Mouse (Mus musculus) cortical plate, adult 2 months (tissue): ENCODE results near the gene Rbm11.

Experiments
- CTCF ChIP-seq: fragments of 200-500 bp; IDR thresholded peaks from 2 replicates; pipeline ENCODE4 v1.5.1; 2011; ENCODE audit warnings: mild to moderate bottlenecking, control low read depth, low read length; ENCODE audit not compliant: insufficient read depth; ENCODE audit errors: extremely low read depth
- POLR2A ChIP-seq: fragments of 200-500 bp; IDR thresholded peaks from 2 replicates; pipeline ENCODE4 v1.6.1; 2011; ENCODE audit warnings: mild to moderate bottlenecking, low read length, control low read depth; ENCODE audit not compliant: insufficient read depth; ENCODE audit errors: extremely low read depth

DNA sequence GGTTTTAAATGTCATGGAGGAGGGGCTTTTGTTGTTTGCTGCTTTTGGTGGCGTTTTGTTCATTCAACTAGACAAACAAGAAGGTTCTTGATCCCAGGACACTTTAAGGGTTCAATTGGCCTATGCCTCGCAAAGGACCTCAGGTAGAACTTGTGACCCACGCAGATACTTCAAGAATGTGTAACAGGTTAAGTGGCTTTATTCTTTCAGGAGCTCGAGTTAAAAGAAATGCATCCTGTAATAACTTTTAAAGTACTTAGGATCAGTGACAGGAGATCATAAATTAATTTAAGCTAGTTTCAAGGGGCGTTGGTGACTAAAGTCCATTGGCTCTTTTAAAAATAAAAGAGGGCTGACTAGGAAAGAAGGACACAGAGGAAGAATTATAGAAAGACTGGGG, 10.4 kb upstream of the Rbm11 start:
- no peak for TF ChIP-seq CTCF
- no peak for TF ChIP-seq POLR2A
